Mouse (Mus musculus): Measurements from ENCODE around the gene Plscr3.

DNA sequence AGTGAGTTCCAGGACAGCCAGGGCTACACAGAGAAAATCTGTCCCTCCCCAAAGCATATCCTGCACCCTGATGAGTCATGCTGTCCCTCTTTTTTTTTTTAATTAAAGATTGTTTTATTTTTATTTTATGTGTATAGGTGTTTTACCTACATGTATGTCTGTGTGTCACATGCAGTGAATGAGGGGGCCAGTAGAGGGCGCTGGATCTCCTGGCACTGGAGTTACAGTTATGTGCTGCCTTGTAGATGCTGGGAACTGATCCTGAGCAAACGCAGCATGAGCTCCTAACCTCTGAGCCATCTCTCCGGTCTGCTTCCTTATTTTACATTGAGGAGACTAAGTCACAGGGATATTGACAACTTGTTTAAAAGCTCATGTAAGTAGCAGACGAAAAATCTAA is 36.9 kb downstream of the Plscr3 start:
- no peak for TF ChIP-seq POLR2A (IDR thresholded peaks at IDR 0.05; ENCODE audit: low read depth, low read length)
- no peak for TF ChIP-seq CTCF (IDR thresholded peaks at IDR 0.05; ENCODE audit: borderline replicate concordance, insufficient read depth, low read length)

Measured in embryonic fibroblast, embryonic 13.5 days (primary cell).